26 mouse cellular contexts compared by ENCODE assay signal in the genomic region with DNA sequence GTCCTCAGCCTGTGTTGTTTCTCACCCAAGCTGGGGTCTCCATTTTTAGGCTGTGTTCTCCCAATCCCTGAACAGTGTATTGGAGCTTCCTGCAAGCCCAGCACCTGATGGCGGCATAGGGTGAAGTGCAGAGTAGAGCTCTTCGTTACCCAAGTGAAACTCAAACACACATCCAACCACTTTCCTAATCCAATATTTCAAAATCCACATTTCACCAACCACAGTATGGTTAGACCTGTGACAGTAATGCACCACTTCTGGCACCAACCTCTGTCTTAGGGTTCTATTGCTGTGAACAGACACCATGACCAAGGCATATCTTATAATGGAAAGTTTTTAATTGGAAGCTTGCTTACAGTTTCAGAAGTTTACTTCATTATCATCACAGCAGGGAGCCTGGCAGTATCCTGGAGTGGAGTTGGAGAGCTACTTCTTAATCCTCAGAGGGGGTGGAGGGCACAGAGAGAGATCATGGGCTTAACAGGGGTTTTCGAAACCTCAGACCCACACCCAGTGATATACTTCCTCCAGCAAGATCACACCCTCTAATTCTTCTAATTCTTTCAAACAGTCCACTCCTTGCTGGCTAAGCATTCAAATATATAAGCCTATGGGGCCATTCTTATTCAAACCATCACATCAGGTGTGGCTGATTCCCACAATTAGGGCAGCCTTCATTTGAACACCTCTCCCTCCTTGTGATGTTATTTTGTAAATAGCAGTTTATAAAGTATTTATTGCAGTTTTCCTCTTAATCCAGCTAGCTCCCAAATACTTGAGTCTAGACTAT. TPM values are rescaled to one million over a fixed set of nuclear protein-coding genes. Genes with fewer than 3 reads are reported as not detected.
DNase-seq lines count a peak whose midpoint lies in the region; ATAC-seq and TF ChIP-seq lines count a peak whose summit lies in the region.
"Had no signal": no experiment of that assay in that cellular context is flagged by ENCODE, and none has a peak within 500 bp of the region (broad histone marks: within the 10 kb centered on the region; RNA-seq: fewer than 3 reads in every experiment).

No protein-coding gene starts in this region.

- no peaks in the 10 kb centered on the region for H3K27me3 ChIP-seq in ES-Bruce4 (ENCODE audit: control insufficient read depth, insufficient read depth, low read length, poor library complexity, severe bottlenecking)
- H3K27me3 ChIP-seq in G1E (ENCODE audit: insufficient read depth, low read length): no peaks in the 10 kb centered on the region
- H3K27me3 ChIP-seq: hindbrain, embryonic 12.5 days had no signal

- no peak for TF ChIP-seq POLR2A in ES-Bruce4 (IDR thresholded peaks at IDR 0.05; ENCODE audit: insufficient read depth, low read length)

- no peak for TF ChIP-seq EP300 in ES-Bruce4 (IDR thresholded peaks at IDR 0.05; ENCODE audit: insufficient read depth, low read depth, low read length)

- no peaks in the 10 kb centered on the region for H3K4me1 ChIP-seq in ES-Bruce4 (ENCODE audit: control insufficient read depth, insufficient read depth, low read length)
- H3K4me1 ChIP-seq in G1E (ENCODE audit: insufficient read depth, low read depth, low read length): peaks cover 21% of the 10 kb centered on the region
- H3K4me1 ChIP-seq: heart, embryonic 13.5 days; hindbrain, embryonic 12.5 days had no signal

- DNase-seq in G1E (ENCODE audit: low spot score): no peak
- no peak for DNase-seq in cerebellum, adult 11-12 months
- DNase-seq in adrenal gland, adult 8-10 months: no peak
- no peak for DNase-seq in ovary, postnatal 10 days (ENCODE audit: low spot score)
- DNase-seq: adrenal gland, postnatal 36 days; cerebellum, adult 11 months; cerebellum, postnatal 25 days; heart, adult 18-20 months; heart, postnatal 14 days; kidney, postnatal 36 days; lung, adult 2 months; thymus, adult 2 months; thymus, postnatal 4 days had no signal

- TF ChIP-seq CTCF in ES-Bruce4 (IDR thresholded peaks at IDR 0.05; ENCODE audit: low read depth, low read length): no peak
- TF ChIP-seq CTCF in G1E (IDR thresholded peaks at IDR 0.05; ENCODE audit: low read depth, low read length): no peak

- no peak for ATAC-seq in G1E (ENCODE audit: extremely low read depth, insufficient number of reproducible peaks, low FRiP score, poor library complexity, severe bottlenecking)
- ATAC-seq in granulocyte monocyte progenitor cell, adult 5-6 weeks (replicated peaks; ENCODE audit: poor library complexity, severe bottlenecking): peak; percentile 68
- ATAC-seq in megakaryocyte progenitor cell, adult 5-6 weeks (replicated peaks; ENCODE audit: poor library complexity): peak; percentile 62
- ATAC-seq: forebrain, embryonic 14.5 days; intestine, postnatal 0 days had no signal

- peak overlapping the region; percentile 49; the same call in 1 of the 2 replicates for H3K9ac ChIP-seq in ES-Bruce4 (ENCODE audit: low read depth, poor library complexity, severe bottlenecking)
- H3K9ac ChIP-seq: heart, embryonic 13.5 days; hindbrain, embryonic 12.5 days had no signal

- peak overlapping the region; percentile 59 for H3K27ac ChIP-seq in ES-Bruce4 (ENCODE audit: insufficient read depth, low read length)
- H3K27ac ChIP-seq: heart, embryonic 13.5 days; hindbrain, embryonic 12.5 days had no signal

- H3K36me3 ChIP-seq in ES-Bruce4 (ENCODE audit: control insufficient read depth, insufficient read depth, low read length, poor library complexity, severe bottlenecking): peaks cover 5% of the 10 kb centered on the region
- peaks cover 19% of the 10 kb centered on the region for H3K36me3 ChIP-seq in G1E (replicated peaks)
- H3K36me3 ChIP-seq: heart, embryonic 13.5 days; hindbrain, embryonic 12.5 days had no signal

- H3K4me3 ChIP-seq in ES-Bruce4 (ENCODE audit: low read depth, low read length) (peak overlapping the region; percentile 40), G1E (ENCODE audit: low read depth, low read length) (peak overlapping the region; percentile 55)
- H3K4me3 ChIP-seq: heart, embryonic 13.5 days; hindbrain, embryonic 12.5 days had no signal

- H3K9me3 ChIP-seq in ES-Bruce4 (replicated peaks; ENCODE audit: control insufficient read depth, insufficient read depth, low read length, poor library complexity, severe bottlenecking) (no peaks in the 10 kb centered on the region), G1E (replicated peaks) (no peaks in the 10 kb centered on the region)
- H3K9me3 ChIP-seq: heart, embryonic 13.5 days; hindbrain, embryonic 12.5 days had no signal

RNA-seq across cellular contexts. Expression of a gene that starts 6.0 kb away (rescaled TPM):
- polyA plus RNA-seq in ES-Bruce4 (2011; ENCODE audit: insufficient read depth, insufficient read length, low read depth, missing spikeins): 24.9 and 31.0 TPM in 2 replicates
- 3.2 TPM in 1 of 2 replicates, not detected in the other for total RNA-seq in G1E (2014; fragmentation: Nextera tagmentation)
- not detected in 2 replicates for total RNA-seq in G1E (2017)
- 1.5 and 2.0 TPM in 2 replicates for polyA plus RNA-seq in G1E (2012)
- total RNA-seq in granulocyte monocyte progenitor cell, adult 5-6 weeks (2014; fragmentation: Nextera tagmentation): not detected in 2 replicates
- 68.4 TPM in 1 of 2 replicates, not detected in the other for total RNA-seq in granulocyte monocyte progenitor cell, adult 5-6 weeks (2017)
- total RNA-seq in megakaryocyte progenitor cell, adult 5-6 weeks (2015): 24.4 TPM in 1 of 2 replicates, not detected in the other
- 144 and 168 TPM in 2 replicates for total RNA-seq in megakaryocyte progenitor cell, adult 5-6 weeks (2017)
- 10 to 100 TPM; 25.4 to 40.6 (median 33.0) TPM for total RNA-seq in adrenal gland, adult 8-10 months (2022)
- total RNA-seq: neutrophil, adult 5-6 weeks had no signal
- polyA plus RNA-seq: embryonic facial prominence, embryonic 14.5 days; forebrain, embryonic 14.5 days; heart, embryonic 13.5 days; hindbrain, embryonic 12.5 days; intestine, postnatal 0 days; kidney, embryonic 14.5 days; midbrain, embryonic 11.5 days; small intestine, adult 2 months; stomach, embryonic 16.5 days had no signal

RNA-seq across cellular contexts. Expression of a gene that starts 7.4 kb away (rescaled TPM):
- polyA plus RNA-seq in ES-Bruce4 (2011; ENCODE audit: insufficient read depth, insufficient read length, low read depth, missing spikeins) (58.9 and 64.4 TPM in 2 replicates), G1E (2012) (1.5 TPM in 2 replicates)
- total RNA-seq in G1E (2014; fragmentation: Nextera tagmentation) (70.0 and 88.4 TPM in 2 replicates), G1E (2017) (110 and 112 TPM in 2 replicates)
- total RNA-seq in granulocyte monocyte progenitor cell, adult 5-6 weeks (2014; fragmentation: Nextera tagmentation): 179 and 257 TPM in 2 replicates
- 252 and 259 TPM in 2 replicates for total RNA-seq in granulocyte monocyte progenitor cell, adult 5-6 weeks (2017)
- 388 TPM in 2 replicates for total RNA-seq in megakaryocyte progenitor cell, adult 5-6 weeks (2015)
- total RNA-seq in megakaryocyte progenitor cell, adult 5-6 weeks (2017): 201 and 203 TPM in 2 replicates
- total RNA-seq in adrenal gland, adult 8-10 months (2022): 10 to 100 TPM; 26.5 to 35.8 (median 31.3) TPM

RNA-seq across cellular contexts. Expression of a gene that starts 7.7 kb away (rescaled TPM):
- polyA plus RNA-seq in ES-Bruce4 (2011; ENCODE audit: insufficient read depth, insufficient read length, low read depth, missing spikeins) (90.3 and 95.5 TPM in 2 replicates), G1E (2012) (99.9 and 126 TPM in 2 replicates)
- total RNA-seq in G1E (2014; fragmentation: Nextera tagmentation) (23.2 and 45.6 TPM in 2 replicates), G1E (2017) (31.1 and 32.7 TPM in 2 replicates)
- 48.4 and 72.7 TPM in 2 replicates for total RNA-seq in granulocyte monocyte progenitor cell, adult 5-6 weeks (2014; fragmentation: Nextera tagmentation)
- 20.9 and 25.0 TPM in 2 replicates for total RNA-seq in granulocyte monocyte progenitor cell, adult 5-6 weeks (2017)
- 47.0 and 58.0 TPM in 2 replicates for total RNA-seq in megakaryocyte progenitor cell, adult 5-6 weeks (2015)
- 10.4 and 17.9 TPM in 2 replicates for total RNA-seq in megakaryocyte progenitor cell, adult 5-6 weeks (2017)
- total RNA-seq in adrenal gland, adult 8-10 months (2022): 10 to 100 TPM; 62.3 to 74.8 (median 68.0) TPM

RNA-seq across cellular contexts. Expression of a gene that starts 13.5 kb away (rescaled TPM):
- polyA plus RNA-seq in ES-Bruce4 (2011; ENCODE audit: insufficient read depth, insufficient read length, low read depth, missing spikeins) (165 and 181 TPM in 2 replicates), G1E (2012) (162 and 174 TPM in 2 replicates)
- total RNA-seq in G1E (2014; fragmentation: Nextera tagmentation) (133 and 142 TPM in 2 replicates), G1E (2017) (165 and 174 TPM in 2 replicates)
- total RNA-seq in granulocyte monocyte progenitor cell, adult 5-6 weeks (2014; fragmentation: Nextera tagmentation): 214 and 260 TPM in 2 replicates
- 202 and 229 TPM in 2 replicates for total RNA-seq in granulocyte monocyte progenitor cell, adult 5-6 weeks (2017)
- 246 and 285 TPM in 2 replicates for total RNA-seq in megakaryocyte progenitor cell, adult 5-6 weeks (2015)
- 189 and 223 TPM in 2 replicates for total RNA-seq in megakaryocyte progenitor cell, adult 5-6 weeks (2017)
- total RNA-seq in adrenal gland, adult 8-10 months (2022): 10 to 100 TPM; 73.6 to 85.2 (median 74.1) TPM

RNA-seq across cellular contexts. Expression of a gene that starts 13.6 kb away (rescaled TPM):
- polyA plus RNA-seq in ES-Bruce4 (2011; ENCODE audit: insufficient read depth, insufficient read length, low read depth, missing spikeins) (68.4 and 72.5 TPM in 2 replicates), G1E (2012) (29.3 and 42.4 TPM in 2 replicates)
- total RNA-seq in G1E (2014; fragmentation: Nextera tagmentation) (25.6 and 29.9 TPM in 2 replicates), G1E (2017) (94.9 and 117 TPM in 2 replicates)
- 77.5 and 111 TPM in 2 replicates for total RNA-seq in granulocyte monocyte progenitor cell, adult 5-6 weeks (2014; fragmentation: Nextera tagmentation)
- total RNA-seq in granulocyte monocyte progenitor cell, adult 5-6 weeks (2017): 110 and 118 TPM in 2 replicates
- 116 and 117 TPM in 2 replicates for total RNA-seq in megakaryocyte progenitor cell, adult 5-6 weeks (2015)
- 117 and 125 TPM in 2 replicates for total RNA-seq in megakaryocyte progenitor cell, adult 5-6 weeks (2017)
- 10 to 100 TPM; 44.8 to 55.6 (median 51.3) TPM for total RNA-seq in adrenal gland, adult 8-10 months (2022)
